Mouse (Mus musculus) embryonic facial prominence, embryonic 15.5 days (tissue): Measurements from ENCODE around the gene Psme4. TPM values are rescaled to one million over a fixed set of nuclear protein-coding genes. Genes with fewer than 3 reads are reported as not detected.
"Not testable (repeated sequence)": the region's sequence is repeated elsewhere in the genome, so short reads cannot be mapped to it uniquely, and the experiment has no call there.

Source experiments
- ATAC-seq: fragments of 200-750 bp; cut with Nextera tagmentation; 2 replicates; pipeline ENCODE4 v1.8.0; 2017; ENCODE audit warnings: low read depth, moderate TSS enrichment; ENCODE audit not compliant: insufficient number of reproducible peaks, low FRiP score, low TSS enrichment
- H3K27ac ChIP-seq: fragments of 300-500 bp; sonication (generic); replicated peaks from 2 replicates; pipeline ENCODE4 v1.5.1; 2015; ENCODE audit warnings: mild to moderate bottlenecking, inconsistent platforms
- H3K27me3 ChIP-seq: fragments of 300-500 bp; sonication (generic); 2 replicates; pipeline ENCODE4 v1.6.1; 2015; ENCODE audit warnings: inconsistent platforms
- H3K36me3 ChIP-seq: fragments of 300-500 bp; sonication (generic); 2 replicates; pipeline ENCODE4 v1.6.1; 2015; ENCODE audit warnings: mild to moderate bottlenecking, inconsistent platforms
- H3K4me1 ChIP-seq: fragments of 300-500 bp; sonication (generic); 2 replicates; pipeline ENCODE4 v1.6.1; 2015; ENCODE audit warnings: inconsistent platforms
- H3K4me2 ChIP-seq: fragments of 300-500 bp; sonication (generic); replicated peaks from 2 replicates; pipeline ENCODE4 v1.6.1; 2015; ENCODE audit warnings: mild to moderate bottlenecking, inconsistent platforms
- H3K4me3 ChIP-seq: fragments of 300-500 bp; sonication (generic); replicated peaks from 2 replicates; pipeline ENCODE4 v1.5.1; 2015; ENCODE audit warnings: mild to moderate bottlenecking, inconsistent platforms
- H3K9ac ChIP-seq: fragments of 300-500 bp; sonication (generic); 2 replicates; pipeline ENCODE4 v1.6.1; 2015; ENCODE audit warnings: inconsistent platforms
- H3K9me3 ChIP-seq: fragments of 300-500 bp; sonication (generic); replicated peaks from 2 replicates; pipeline ENCODE4 v1.6.1; 2016; ENCODE audit warnings: inconsistent platforms
- WGBS: fragments of 180-500 bp; shearing (Covaris S2); methylation state at CpG from one replicate; pipeline ENCODE4 v1.1.7; 2015; 5-methylcytosine and 5-hydroxymethylcytosine counted together
- polyA plus RNA-seq: library from polyadenylated mRNA; unstranded; fragments of >200 nt; fragmentation: Nextera tagmentation; extraction: Ambion mirVana; gene quantifications from 2 replicates; pipeline ENCODE4 v1.2.1, GENCODE M21; 2015

Gene Psme4
- 16.3 and 18.8 TPM in 2 replicates for polyA plus RNA-seq

GRCm38 (mm10) chr11:30771267-30771903, at the start of gene Psme4:
Gene Psme4, plus strand, starts transcription at chr11:30771726.
- Histone ChIP-seq H3K27me3 (no peaks in the 10 kb centered on the region), H3K27ac (peak within 1 kb of the TSS; percentile 94), H3K9me3 (no peaks in the 10 kb centered on the region), H3K4me1 (peaks cover 3% of the 10 kb centered on the region; the same call in 1 of the 2 replicates), H3K4me2 (peak within 1 kb of the TSS; percentile 59), H3K36me3 (no peaks in the 10 kb centered on the region), H3K4me3 (peak within 1 kb of the TSS; percentile 97), H3K9ac (peak within 1 kb of the TSS; percentile 96)
- peak; percentile 98 for ATAC-seq
- under 1% methylated on average over 43 of the region's 43 CpGs for WGBS

DNA sequence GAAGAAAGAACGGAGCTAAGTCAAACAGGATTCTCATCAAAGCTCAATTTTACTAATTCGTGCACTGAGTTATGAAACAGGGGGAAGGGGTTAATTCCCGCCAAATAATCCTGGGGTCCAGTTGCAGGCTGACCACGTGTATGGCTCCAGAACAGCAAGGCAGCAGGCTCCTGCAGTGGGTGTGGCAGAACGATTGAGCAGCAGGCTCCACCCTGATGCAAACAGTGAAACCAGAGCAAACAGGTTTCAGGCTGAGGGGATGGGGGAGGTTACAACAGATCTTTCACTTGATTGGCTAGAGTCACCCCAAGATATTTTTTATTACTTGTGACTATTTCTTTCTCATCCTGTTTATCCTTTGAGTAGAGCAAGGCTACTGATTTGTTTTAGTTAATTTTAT, 48.1 kb upstream of the Psme4 start:
- WGBS, result 46% methylated on average over 5 of the region's 5 CpGs

DNA sequence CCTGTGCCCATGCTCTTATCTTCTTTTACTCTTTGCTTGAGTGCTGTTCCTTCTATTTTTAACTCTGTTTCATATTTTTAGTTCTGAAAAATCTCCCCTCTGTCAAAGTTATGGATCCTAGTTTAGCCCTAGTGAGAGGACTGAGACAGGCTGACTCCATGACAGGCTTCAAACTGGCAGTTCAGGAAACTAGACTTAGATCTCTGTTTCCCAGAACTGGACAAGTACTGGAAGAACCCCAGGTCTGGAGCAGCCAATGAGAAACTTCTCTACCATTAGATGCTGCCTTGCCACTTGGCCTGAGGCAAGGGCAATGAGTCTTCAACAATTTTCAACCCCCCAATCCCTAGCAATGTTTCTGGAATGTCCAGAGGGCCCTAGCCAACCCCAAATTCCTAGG, 40.8 kb upstream of the Psme4 start:
- H3K9me3 ChIP-seq, result no peaks in the 10 kb centered on the region
- no peaks in the 10 kb centered on the region for H3K4me1 ChIP-seq
- H3K36me3 ChIP-seq, result no peaks in the 10 kb centered on the region
- H3K4me3 ChIP-seq, result no peak overlapping the region
- ATAC-seq, result no peak
- no peak overlapping the region for H3K9ac ChIP-seq
- no peak overlapping the region for H3K27ac ChIP-seq
- no peaks in the 10 kb centered on the region for H3K27me3 ChIP-seq
- no peak overlapping the region for H3K4me2 ChIP-seq

More for the DNA sequence above, 48.1 kb upstream of the Psme4 start:
- Histone ChIP-seq H3K27me3 (no peaks in the 10 kb centered on the region), H3K36me3 (no peaks in the 10 kb centered on the region), H3K4me1 (no peaks in the 10 kb centered on the region), H3K9me3 (no peaks in the 10 kb centered on the region), H3K4me3 (no peak overlapping the region), H3K4me2 (no peak overlapping the region), H3K9ac (no peak overlapping the region), H3K27ac (no peak overlapping the region)
- ATAC-seq, result no peak

DNA sequence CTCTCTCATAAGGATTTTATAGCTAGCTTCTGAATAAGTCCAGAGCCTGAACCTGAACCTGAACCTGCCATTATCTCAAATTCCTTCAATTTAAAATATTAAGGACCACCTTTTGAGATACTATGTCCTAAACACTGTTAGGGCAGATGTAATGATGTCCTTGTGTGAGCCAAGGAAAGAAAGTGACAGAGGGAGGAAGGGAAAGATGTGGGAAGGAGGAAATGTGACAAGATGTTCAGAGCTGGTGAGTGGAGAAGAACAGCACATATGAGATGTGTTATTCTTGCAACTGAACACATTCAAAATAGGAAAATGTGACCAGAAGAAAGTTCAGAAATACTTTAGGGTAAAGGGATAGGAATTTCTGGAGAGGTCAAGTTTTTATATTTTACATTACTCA, 38.1 kb upstream of the Psme4 start:
- no peaks in the 10 kb centered on the region for H3K4me1 ChIP-seq
- no peaks in the 10 kb centered on the region for H3K36me3 ChIP-seq
- no peaks in the 10 kb centered on the region for H3K9me3 ChIP-seq
- no peak overlapping the region for H3K27ac ChIP-seq
- no peak overlapping the region for H3K4me3 ChIP-seq
- no peak overlapping the region for H3K9ac ChIP-seq
- no peak for ATAC-seq
- no peaks in the 10 kb centered on the region for H3K27me3 ChIP-seq
- H3K4me2 ChIP-seq, result no peak overlapping the region

- no peak for ATAC-seq
- no peaks in the 10 kb centered on the region for H3K4me1 ChIP-seq
- no peaks in the 10 kb centered on the region for H3K9me3 ChIP-seq
- H3K4me3 ChIP-seq, result no peak overlapping the region
- no peak overlapping the region for H3K9ac ChIP-seq
- H3K27me3 ChIP-seq, result no peaks in the 10 kb centered on the region
- H3K27ac ChIP-seq, result no peak overlapping the region
- no peak overlapping the region for H3K4me2 ChIP-seq
- H3K36me3 ChIP-seq, result no peaks in the 10 kb centered on the region
Measured at GRCm38 (mm10) chr11:30743991-30744390, 27.5 kb upstream of the Psme4 start.

GRCm38 (mm10) chr11:30748938-30749337, 22.6 kb upstream of the Psme4 start:
- H3K27ac ChIP-seq, result no peak overlapping the region
- WGBS, result 81% methylated on average over 3 of the region's 3 CpGs
- no peak overlapping the region for H3K4me2 ChIP-seq

DNA sequence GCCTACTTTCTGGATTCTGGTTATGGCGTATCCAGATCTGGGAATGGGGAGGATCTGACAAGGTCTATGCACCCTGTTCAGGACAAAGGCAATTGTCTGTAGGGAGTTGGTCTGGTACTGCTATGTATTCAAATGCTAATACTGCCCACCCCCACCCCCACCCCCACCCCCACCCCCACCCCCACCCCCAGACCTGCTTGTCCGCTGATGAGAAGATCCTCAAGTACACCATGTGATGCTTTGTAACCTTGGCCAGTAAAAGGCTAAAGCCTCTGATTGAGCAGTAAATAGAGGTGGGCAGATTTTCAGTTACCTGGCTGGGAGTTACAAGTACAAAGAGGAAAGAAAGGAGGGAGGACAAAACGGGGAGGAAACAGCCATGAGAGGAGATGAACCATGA, 21.9 kb upstream of the Psme4 start:
- Histone ChIP-seq H3K27me3 (no peaks in the 10 kb centered on the region), H3K4me1 (no peaks in the 10 kb centered on the region), H3K27ac (no peak overlapping the region), H3K4me3 (no peak overlapping the region), H3K36me3 (no peaks in the 10 kb centered on the region), H3K9ac (no peak overlapping the region), H3K4me2 (no peak overlapping the region), H3K9me3 (no peaks in the 10 kb centered on the region)
- 46% methylated on average over 3 of the region's 3 CpGs for WGBS
- no peak for ATAC-seq

More at GRCm38 (mm10) chr11:30748938-30749337, 22.6 kb upstream of the Psme4 start:
- Histone ChIP-seq H3K36me3 (no peaks in the 10 kb centered on the region), H3K9me3 (no peaks in the 10 kb centered on the region), H3K4me1 (no peaks in the 10 kb centered on the region), H3K9ac (no peak overlapping the region), H3K27me3 (no peaks in the 10 kb centered on the region), H3K4me3 (no peak overlapping the region)
- no peak for ATAC-seq

- WGBS, result 34% methylated on average over 3 of the region's 3 CpGs
- Histone ChIP-seq H3K36me3 (no peaks in the 10 kb centered on the region), H3K4me1 (peaks cover 2% of the 10 kb centered on the region; the same call in 1 of the 2 replicates), H3K27ac (no peak overlapping the region), H3K4me3 (no peak overlapping the region), H3K27me3 (no peaks in the 10 kb centered on the region; the same call in 1 of the 2 replicates), H3K4me2 (no peak overlapping the region), H3K9me3 (no peaks in the 10 kb centered on the region), H3K9ac (no peak overlapping the region)
- ATAC-seq, result peak; percentile 73
Measured at GRCm38 (mm10) chr11:30750039-30750823, 21.3 kb upstream of the Psme4 start.

- no peaks in the 10 kb centered on the region for H3K9me3 ChIP-seq
- no peak overlapping the region for H3K4me3 ChIP-seq
- no peak overlapping the region for H3K27ac ChIP-seq
- no peak overlapping the region for H3K4me2 ChIP-seq
- 62% methylated on average over 3 of the region's 3 CpGs for WGBS
- H3K27me3 ChIP-seq, result no peaks in the 10 kb centered on the region; the same call in 1 of the 2 replicates
- H3K9ac ChIP-seq, result no peak overlapping the region
- ATAC-seq, result no peak
- H3K36me3 ChIP-seq, result no peaks in the 10 kb centered on the region
- H3K4me1 ChIP-seq, result peaks cover 5% of the 10 kb centered on the region; the same call in 1 of the 2 replicates
Measured at GRCm38 (mm10) chr11:30752956-30753355, 18.6 kb upstream of the Psme4 start.

DNA sequence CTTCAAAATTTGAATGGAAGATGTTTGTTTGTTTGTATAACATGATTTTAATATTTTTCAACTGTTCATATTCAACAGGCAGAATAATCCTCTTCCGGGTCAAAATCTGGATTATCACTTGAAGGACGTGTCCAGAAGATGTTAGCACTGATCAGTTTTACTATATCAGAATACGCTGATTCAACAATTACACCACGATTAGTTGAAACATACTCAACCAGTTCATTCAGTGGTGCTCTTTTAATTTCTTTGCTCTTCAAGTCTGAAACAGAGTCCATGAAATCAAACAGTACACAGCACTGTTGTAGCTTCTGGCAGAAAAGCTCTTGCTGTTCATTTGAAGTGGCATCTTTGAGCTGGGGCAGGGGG, 17.1 kb upstream of the Psme4 start:
- H3K36me3 ChIP-seq, H3K4me1 ChIP-seq, H3K27me3 ChIP-seq, ATAC-seq, H3K9me3 ChIP-seq, H3K27ac ChIP-seq: not testable (repeated sequence)
- Histone ChIP-seq H3K4me3 (peak overlapping the region; percentile 54), H3K9ac (peak overlapping the region; percentile 54), H3K4me2 (peak overlapping the region; percentile 96)
- 63% methylated on average over 4 of the region's 4 CpGs for WGBS

DNA sequence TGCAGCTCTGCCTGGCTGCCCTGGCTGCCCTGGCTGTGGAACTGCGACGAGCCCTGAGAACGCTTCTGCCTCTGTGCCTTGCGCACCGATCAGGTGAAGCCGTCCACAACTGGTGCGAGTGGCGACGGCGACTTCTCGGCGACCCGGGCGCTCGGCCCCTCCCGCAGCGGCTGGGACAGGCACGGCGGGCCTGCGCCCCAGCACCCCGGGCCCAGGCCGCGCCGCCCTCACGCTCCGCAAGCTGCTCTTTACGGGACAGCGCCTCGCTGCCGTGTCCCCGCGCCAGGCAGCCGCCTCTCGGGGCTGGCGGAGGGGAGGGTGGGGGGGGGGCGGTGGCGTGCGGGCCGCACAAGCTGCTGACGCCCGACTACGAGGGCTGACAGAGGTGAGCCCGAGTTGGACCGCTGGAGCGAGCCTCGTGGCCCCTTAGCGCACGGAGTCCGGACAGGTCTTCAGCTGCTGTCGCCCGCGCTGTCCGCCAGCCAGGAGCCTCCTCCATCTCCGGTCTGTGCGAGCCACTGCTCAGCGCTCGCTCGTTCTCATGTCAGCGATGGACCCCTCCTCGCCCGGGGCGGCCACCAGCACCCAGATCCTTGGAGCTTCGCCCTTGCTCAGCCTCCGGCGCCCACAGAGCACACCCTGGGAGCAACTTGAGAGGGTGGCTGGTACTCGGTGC, 16.5 kb upstream of the Psme4 start:
- no peak overlapping the region for H3K27ac ChIP-seq
- WGBS, result under 1% methylated on average over 65 of the region's 66 CpGs
- H3K27me3 ChIP-seq, result no peaks in the 10 kb centered on the region; the same call in 1 of the 2 replicates
- peaks cover 5% of the 10 kb centered on the region; the same call in 1 of the 2 replicates for H3K4me1 ChIP-seq
- H3K4me3 ChIP-seq, result peak overlapping the region; percentile 54
- H3K9ac ChIP-seq, result peak overlapping the region; percentile 54
- ATAC-seq, result peak; percentile 76
- no peaks in the 10 kb centered on the region for H3K36me3 ChIP-seq
- H3K4me2 ChIP-seq, result peak overlapping the region; percentile 96
- H3K9me3 ChIP-seq, result no peaks in the 10 kb centered on the region
